Mouse (Mus musculus): ENCODE measurements at regions not wholly inside any gene's neighbourhood (a gene's known extent, or its start where the extent isn't known, plus 50 kb on each side); places are given as distances from the start of the nearest gene placed in this dataset.

GRCm38 (mm10) chr10:111827246-111827645 is 145.2 kb upstream of the Krr1 start:
- DNase-seq (ENCODE audit: low spot score): no peak

GRCm38 (mm10) chr10:111827930-111828329 is 144.5 kb upstream of the Krr1 start:
- no peak for DNase-seq (ENCODE audit: low spot score)

GRCm38 (mm10) chr10:111828610-111829009 is 143.9 kb upstream of the Krr1 start:
- no peak for DNase-seq (ENCODE audit: low spot score)

GRCm38 (mm10) chr10:111829291-111829690 is 143.2 kb upstream of the Krr1 start:
- DNase-seq (ENCODE audit: low spot score): no peak

GRCm38 (mm10) chr10:111831105-111831504 is 141.4 kb upstream of the Krr1 start:
- no peak for DNase-seq (ENCODE audit: low spot score)

GRCm38 (mm10) chr10:111833611-111834010 is 138.9 kb upstream of the Krr1 start:
- no peak for DNase-seq (ENCODE audit: low spot score)

- DNase-seq (ENCODE audit: low spot score): no peak
Observed at GRCm38 (mm10) chr10:111834280-111834679, 138.2 kb upstream of the Krr1 start.

GRCm38 (mm10) chr10:111834925-111835823 is 137.3 kb upstream of the Krr1 start:
- no peak for DNase-seq (ENCODE audit: low spot score)

- no peak for DNase-seq (ENCODE audit: low spot score)
Observed at GRCm38 (mm10) chr10:111836191-111836590, 136.3 kb upstream of the Krr1 start.

- no peak for DNase-seq (ENCODE audit: low spot score)
Observed at GRCm38 (mm10) chr10:111836802-111837201, 135.7 kb upstream of the Krr1 start.

- no peak for DNase-seq (ENCODE audit: low spot score)
Observed at GRCm38 (mm10) chr10:111842321-111842775, 130.1 kb upstream of the Krr1 start.

GRCm38 (mm10) chr10:111842896-111843295 is 129.6 kb upstream of the Krr1 start:
- DNase-seq (ENCODE audit: low spot score): no peak

- DNase-seq (ENCODE audit: low spot score): no peak
Observed at GRCm38 (mm10) chr10:111843301-111843700, 129.2 kb upstream of the Krr1 start.

GRCm38 (mm10) chr10:111844144-111844543 is 128.3 kb upstream of the Krr1 start:
- DNase-seq (ENCODE audit: low spot score): no peak

- DNase-seq (ENCODE audit: low spot score): no peak
Observed at GRCm38 (mm10) chr10:111845946-111846345, 126.5 kb upstream of the Krr1 start.

GRCm38 (mm10) chr10:111854254-111854653 is 118.2 kb upstream of the Krr1 start:
- DNase-seq (ENCODE audit: low spot score): no peak

- no peak for DNase-seq (ENCODE audit: low spot score)
Observed at GRCm38 (mm10) chr10:111855496-111855895, 117.0 kb upstream of the Krr1 start.

GRCm38 (mm10) chr10:111858403-111858802 is 114.1 kb upstream of the Krr1 start:
- no peak for DNase-seq (ENCODE audit: low spot score)

GRCm38 (mm10) chr10:111865286-111865830 is 107.1 kb upstream of the Krr1 start:
- DNase-seq (ENCODE audit: low spot score): no peak

GRCm38 (mm10) chr10:111867102-111867501 is 105.4 kb upstream of the Krr1 start:
- no peak for DNase-seq (ENCODE audit: low spot score)

GRCm38 (mm10) chr10:111867538-111867937 is 104.9 kb upstream of the Krr1 start:
- no peak for DNase-seq (ENCODE audit: low spot score)

- no peak for DNase-seq (ENCODE audit: low spot score)
Observed at GRCm38 (mm10) chr10:111880354-111880753, 92.1 kb upstream of the Krr1 start.

Data from ovary, postnatal 36 days (tissue).